Mouse (Mus musculus): ENCODE measurements at regions not wholly inside any gene's neighbourhood (a gene's known extent, or its start where the extent isn't known, plus 50 kb on each side); places are given as distances from the start of the nearest gene placed in this dataset.

DNA sequence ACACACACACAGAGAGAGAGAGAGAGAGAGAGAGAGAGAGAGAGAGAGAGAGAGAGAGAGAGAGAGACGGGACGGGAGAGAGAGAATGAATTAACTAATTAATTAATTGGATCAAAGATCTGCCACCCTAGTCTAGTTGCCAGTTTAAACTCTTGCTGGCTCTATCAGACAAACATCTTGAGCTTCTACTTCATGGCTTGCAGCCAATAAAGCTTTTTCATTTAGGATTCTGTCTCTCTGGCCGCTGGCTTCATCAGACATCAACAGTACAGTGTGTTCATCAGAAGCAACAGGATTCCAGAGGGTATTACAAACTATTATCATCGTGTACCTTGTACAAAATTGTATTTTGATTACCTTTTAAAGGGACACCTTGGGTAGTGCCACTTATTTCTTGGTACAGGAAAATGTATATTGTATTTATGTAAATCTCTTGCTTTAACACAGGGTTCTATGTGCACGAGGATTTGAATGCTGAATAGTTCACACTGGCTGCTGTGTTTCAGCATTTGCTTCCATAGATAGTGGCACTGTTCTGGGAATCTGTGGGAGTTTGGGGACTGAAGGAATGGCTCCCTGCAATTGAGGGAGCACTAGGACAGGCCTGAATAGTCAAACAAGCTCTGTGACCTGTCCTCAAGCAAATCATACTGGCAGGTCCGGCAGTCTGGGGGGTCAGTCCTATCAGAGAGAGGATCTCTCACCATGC is 293.9 kb upstream of the Sphkap start:
- WGBS = 81% methylated on average over 6 of the region's 6 CpGs
- no peak for ATAC-seq (ENCODE audit: low FRiP score, low read depth)

DNA sequence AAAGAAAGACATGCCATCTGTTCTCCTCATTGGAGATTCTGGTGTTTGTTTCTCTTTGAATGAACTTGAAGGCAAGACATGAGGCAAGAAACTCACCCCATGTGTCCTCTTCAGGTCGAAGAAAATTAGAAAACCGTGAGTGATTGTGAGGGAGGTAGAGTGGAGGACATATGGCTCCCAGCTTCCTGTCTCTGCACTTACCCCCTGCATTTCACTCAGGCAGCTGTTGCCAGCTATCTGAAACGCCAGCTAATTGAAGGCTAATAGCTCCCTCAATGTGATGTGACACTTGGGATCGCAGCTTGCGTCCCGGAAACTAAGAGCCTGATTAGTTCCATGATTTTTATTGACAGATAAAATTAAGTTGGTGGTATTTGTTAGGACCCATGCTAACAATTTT is 289.4 kb upstream of the Sphkap start:
- Histone ChIP-seq H3K27ac (replicated peaks) (no peak overlapping the region), H3K4me3 (no peak overlapping the region), H3K9ac (replicated peaks) (no peak overlapping the region), H3K4me2 (replicated peaks) (no peak overlapping the region), H3K4me1 (no peaks in the 10 kb centered on the region), H3K9me3 (no peaks in the 10 kb centered on the region), H3K36me3 (no peaks in the 10 kb centered on the region), H3K27me3 (no peaks in the 10 kb centered on the region)
- 71% methylated on average over 6 of the region's 6 CpGs for WGBS
- no peak for ATAC-seq (ENCODE audit: low FRiP score, low read depth)

More for the DNA sequence above, 293.9 kb upstream of the Sphkap start:
- H3K9me3 ChIP-seq = no peaks in the 10 kb centered on the region
- H3K9ac ChIP-seq (replicated peaks) = no peak overlapping the region
- H3K36me3 ChIP-seq = no peaks in the 10 kb centered on the region
- no peak overlapping the region for H3K4me2 ChIP-seq (replicated peaks)
- H3K4me1 ChIP-seq = no peaks in the 10 kb centered on the region
- no peak overlapping the region for H3K4me3 ChIP-seq
- no peak overlapping the region for H3K27ac ChIP-seq (replicated peaks)
- no peaks in the 10 kb centered on the region for H3K27me3 ChIP-seq

DNA sequence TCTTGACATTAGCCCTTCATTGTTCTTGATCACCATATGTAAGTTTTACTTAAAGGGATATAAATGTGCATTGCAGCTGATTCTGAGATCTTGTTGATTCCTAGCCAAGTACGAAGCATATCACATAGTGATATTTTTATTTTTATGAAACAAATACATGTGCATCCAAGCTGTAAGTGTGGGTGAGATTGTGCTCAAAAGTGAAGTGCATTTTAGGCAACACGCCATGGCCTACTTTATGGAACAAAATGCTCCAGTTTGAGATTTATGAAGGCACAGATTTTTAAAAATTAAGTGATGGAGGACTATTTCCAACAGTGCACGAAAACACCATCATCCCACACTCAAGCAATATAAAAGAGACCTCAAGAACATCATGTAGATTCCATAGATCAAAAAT is 277.2 kb upstream of the Sphkap start:
- WGBS = 83% methylated on average over 3 of the region's 3 CpGs
- no peak overlapping the region for H3K9ac ChIP-seq (replicated peaks)
- no peaks in the 10 kb centered on the region for H3K27me3 ChIP-seq
- no peak overlapping the region for H3K27ac ChIP-seq (replicated peaks)
- no peak overlapping the region for H3K4me2 ChIP-seq (replicated peaks)
- H3K4me1 ChIP-seq = no peaks in the 10 kb centered on the region
- H3K9me3 ChIP-seq = no peaks in the 10 kb centered on the region
- no peak for ATAC-seq (ENCODE audit: low FRiP score, low read depth)
- no peak overlapping the region for H3K4me3 ChIP-seq
- H3K36me3 ChIP-seq = no peaks in the 10 kb centered on the region

DNA sequence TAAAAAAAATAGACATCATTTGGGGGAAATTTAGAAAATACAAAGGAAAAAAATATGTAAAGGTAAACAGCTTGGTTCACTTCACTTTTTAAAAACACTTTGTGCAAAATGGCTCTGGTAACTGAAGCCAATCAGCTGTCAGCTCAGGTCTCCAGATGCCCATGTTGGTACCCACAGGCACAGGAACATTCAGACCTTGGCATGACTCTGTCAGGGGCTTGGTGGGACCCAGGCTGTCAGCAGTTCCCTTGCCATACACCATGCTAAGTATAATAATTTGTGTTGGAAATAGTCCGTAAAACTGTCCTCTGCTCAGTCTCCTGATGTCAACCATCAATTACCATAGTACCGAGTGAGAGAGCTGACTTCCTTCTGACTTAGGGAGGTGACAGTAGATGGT is 257.3 kb upstream of the Sphkap start:
- Histone ChIP-seq H3K36me3 (no peaks in the 10 kb centered on the region), H3K4me2 (replicated peaks) (no peak overlapping the region), H3K4me3 (no peak overlapping the region), H3K9me3 (no peaks in the 10 kb centered on the region), H3K27me3 (no peaks in the 10 kb centered on the region), H3K4me1 (no peaks in the 10 kb centered on the region), H3K9ac (replicated peaks) (no peak overlapping the region), H3K27ac (replicated peaks) (no peak overlapping the region)
- no peak for ATAC-seq (ENCODE audit: low FRiP score, low read depth)
- WGBS = 98% methylated on average over 2 of the region's 2 CpGs

DNA sequence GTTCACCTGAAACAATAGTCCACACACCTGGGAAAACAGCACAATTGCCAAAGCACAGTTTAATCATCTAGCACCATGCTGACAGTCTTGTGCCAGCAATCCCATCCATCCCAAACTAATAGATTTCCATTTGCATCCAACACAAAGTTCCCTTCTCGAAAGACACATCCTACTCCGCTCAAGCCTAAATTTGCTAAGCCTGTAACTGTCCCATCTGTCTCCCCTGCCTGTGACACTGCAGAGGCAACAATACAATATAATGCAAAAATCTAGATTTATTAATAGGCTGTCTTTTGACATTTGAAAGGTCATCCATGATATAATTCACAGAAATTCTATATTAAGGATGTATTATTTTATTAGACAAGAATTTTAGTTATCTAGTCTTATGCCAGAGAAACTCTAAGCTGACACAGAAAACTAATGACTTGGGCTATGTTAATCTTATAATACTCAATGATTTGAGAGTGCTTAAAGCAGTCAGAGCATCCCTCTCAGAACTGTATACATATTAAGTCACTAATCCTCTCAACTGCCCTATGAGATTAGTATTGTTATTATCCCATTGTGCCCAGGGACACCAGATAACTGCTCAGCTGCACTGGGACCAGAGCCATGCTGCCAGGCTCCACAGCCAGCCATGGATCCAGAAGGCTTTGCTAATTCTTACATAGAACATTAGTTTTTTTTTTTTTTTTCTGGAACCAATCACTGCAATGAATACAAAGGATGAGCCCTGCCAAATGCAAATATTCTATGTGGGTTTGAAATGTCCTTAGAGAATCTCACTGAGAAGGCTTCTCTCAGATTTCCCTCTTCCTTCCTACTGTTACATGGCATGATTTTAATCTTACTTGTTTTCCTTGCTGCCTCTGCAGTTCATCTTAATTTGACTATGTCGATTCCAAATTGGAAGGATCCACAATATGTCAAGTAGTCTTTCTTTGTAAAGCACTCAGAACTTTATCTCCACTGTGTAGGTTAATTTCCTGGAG is 254.1 kb upstream of the Sphkap start:
- H3K36me3 ChIP-seq = no peaks in the 10 kb centered on the region
- WGBS = 78% methylated on average over 3 of the region's 3 CpGs
- H3K9me3 ChIP-seq = no peaks in the 10 kb centered on the region
- ATAC-seq (ENCODE audit: low FRiP score, low read depth) = peak; percentile 66; the same call in 1 of the 2 replicates
- no peak overlapping the region for H3K4me2 ChIP-seq (replicated peaks)
- H3K4me3 ChIP-seq = no peak overlapping the region
- no peak overlapping the region for H3K27ac ChIP-seq (replicated peaks)
- H3K9ac ChIP-seq (replicated peaks) = no peak overlapping the region
- no peaks in the 10 kb centered on the region for H3K4me1 ChIP-seq
- no peaks in the 10 kb centered on the region for H3K27me3 ChIP-seq

DNA sequence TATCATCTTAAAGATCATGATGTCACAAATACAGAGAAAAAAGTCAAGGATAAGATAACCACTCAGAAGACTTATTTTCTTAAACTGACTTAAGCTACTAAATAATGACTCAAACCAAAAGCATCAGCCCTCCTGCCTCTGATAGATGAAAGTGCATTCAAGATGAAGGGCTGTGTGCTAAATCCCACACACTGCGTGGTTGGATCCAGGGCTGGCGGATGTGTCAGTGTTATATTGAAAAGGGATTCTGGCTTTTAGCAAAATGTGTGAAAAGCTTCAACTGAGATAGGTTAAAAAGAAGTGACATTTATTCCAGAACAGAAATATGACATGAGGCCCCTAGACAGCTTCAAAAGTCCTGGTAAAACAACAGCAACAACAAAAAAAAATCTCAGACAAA is 245.7 kb upstream of the Sphkap start:
- H3K4me1 ChIP-seq = no peaks in the 10 kb centered on the region
- H3K4me3 ChIP-seq = no peak overlapping the region
- H3K9ac ChIP-seq (replicated peaks) = no peak overlapping the region
- H3K9me3 ChIP-seq = no peaks in the 10 kb centered on the region
- WGBS = 83% methylated on average over 2 of the region's 2 CpGs
- no peaks in the 10 kb centered on the region for H3K36me3 ChIP-seq
- ATAC-seq (ENCODE audit: low FRiP score, low read depth) = no peak
- H3K4me2 ChIP-seq (replicated peaks) = no peak overlapping the region
- no peaks in the 10 kb centered on the region for H3K27me3 ChIP-seq
- no peak overlapping the region for H3K27ac ChIP-seq (replicated peaks)

DNA sequence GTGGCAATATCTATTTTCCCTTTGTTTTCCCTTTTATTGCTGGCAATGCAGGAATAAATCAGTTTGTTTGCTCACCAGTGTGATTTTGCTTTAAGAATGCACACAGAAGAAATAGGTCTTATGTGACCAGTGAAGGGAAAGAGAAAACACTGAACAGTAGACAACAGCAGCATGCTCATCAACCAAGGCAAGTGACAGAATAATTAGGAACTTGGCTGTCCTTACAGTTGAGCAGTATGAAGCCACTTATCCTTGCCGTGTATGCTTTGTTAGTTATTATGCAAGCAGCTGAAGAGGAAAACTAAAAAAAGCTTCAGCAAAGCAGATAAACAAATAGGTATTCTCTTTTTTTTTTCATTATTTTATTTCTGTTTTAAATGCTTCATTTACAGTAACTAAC is 237.6 kb upstream of the Sphkap start:
- no peaks in the 10 kb centered on the region for H3K27me3 ChIP-seq
- H3K36me3 ChIP-seq = no peaks in the 10 kb centered on the region
- H3K27ac ChIP-seq (replicated peaks) = no peak overlapping the region
- ATAC-seq (ENCODE audit: low FRiP score, low read depth) = no peak
- H3K4me1 ChIP-seq = no peaks in the 10 kb centered on the region
- no peaks in the 10 kb centered on the region for H3K9me3 ChIP-seq
- WGBS = 89% methylated on average over 1 of the region's 1 CpGs
- no peak overlapping the region for H3K9ac ChIP-seq (replicated peaks)
- H3K4me3 ChIP-seq = no peak overlapping the region
- H3K4me2 ChIP-seq (replicated peaks) = no peak overlapping the region

DNA sequence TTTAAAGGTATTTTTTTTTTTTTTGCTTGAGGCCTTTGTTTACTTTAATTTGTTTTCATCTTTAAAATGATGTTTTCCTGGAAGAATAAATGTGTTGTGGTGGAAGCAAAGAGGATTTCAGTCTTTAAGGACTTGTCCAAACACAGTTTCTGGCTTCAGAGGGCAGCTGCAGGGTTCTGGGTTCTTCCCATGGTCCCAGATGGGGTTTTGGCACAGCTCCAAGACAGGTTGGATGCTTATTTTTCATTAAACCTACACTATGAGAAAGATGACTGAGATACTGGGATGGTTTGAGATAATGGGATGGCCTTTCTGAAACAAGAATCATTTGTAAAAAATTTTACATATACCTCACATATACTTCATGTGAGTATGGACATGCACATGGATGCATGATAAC is 234.7 kb upstream of the Sphkap start:
- no peaks in the 10 kb centered on the region for H3K9me3 ChIP-seq
- no peak overlapping the region for H3K27ac ChIP-seq (replicated peaks)
- H3K36me3 ChIP-seq = no peaks in the 10 kb centered on the region
- H3K4me3 ChIP-seq = no peak overlapping the region
- no peak overlapping the region for H3K9ac ChIP-seq (replicated peaks)
- no peak for ATAC-seq (ENCODE audit: low FRiP score, low read depth)
- H3K4me2 ChIP-seq (replicated peaks) = no peak overlapping the region
- no peaks in the 10 kb centered on the region for H3K27me3 ChIP-seq
- no peaks in the 10 kb centered on the region for H3K4me1 ChIP-seq

DNA sequence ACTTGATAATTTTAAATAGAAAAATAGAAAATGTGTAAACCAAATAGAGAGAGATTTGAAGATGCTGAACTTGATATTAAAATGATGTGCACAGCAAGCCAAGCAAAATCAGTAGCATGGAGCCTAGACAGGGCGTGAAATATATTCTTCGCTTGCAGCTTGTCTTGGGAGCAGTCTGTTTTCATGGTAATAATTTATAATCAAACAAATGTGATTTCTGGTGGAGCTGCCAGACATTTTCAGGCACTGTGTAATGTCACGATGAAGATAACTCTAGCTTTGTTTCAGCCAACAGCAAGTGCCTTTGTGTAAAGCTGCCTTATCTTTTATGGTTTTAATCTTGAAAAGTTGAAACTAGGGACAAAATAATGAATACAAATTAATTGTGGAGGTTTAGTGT is 228.1 kb upstream of the Sphkap start:
- H3K9ac ChIP-seq (replicated peaks) = no peak overlapping the region
- no peak overlapping the region for H3K4me2 ChIP-seq (replicated peaks)
- H3K4me1 ChIP-seq = peaks cover 9% of the 10 kb centered on the region; the same call in 1 of the 2 replicates
- no peak for ATAC-seq (ENCODE audit: low FRiP score, low read depth)
- H3K27ac ChIP-seq (replicated peaks) = no peak overlapping the region
- no peak overlapping the region for H3K4me3 ChIP-seq
- no peaks in the 10 kb centered on the region for H3K27me3 ChIP-seq
- WGBS = 77% methylated on average over 3 of the region's 3 CpGs
- H3K9me3 ChIP-seq = no peaks in the 10 kb centered on the region
- no peaks in the 10 kb centered on the region for H3K36me3 ChIP-seq

DNA sequence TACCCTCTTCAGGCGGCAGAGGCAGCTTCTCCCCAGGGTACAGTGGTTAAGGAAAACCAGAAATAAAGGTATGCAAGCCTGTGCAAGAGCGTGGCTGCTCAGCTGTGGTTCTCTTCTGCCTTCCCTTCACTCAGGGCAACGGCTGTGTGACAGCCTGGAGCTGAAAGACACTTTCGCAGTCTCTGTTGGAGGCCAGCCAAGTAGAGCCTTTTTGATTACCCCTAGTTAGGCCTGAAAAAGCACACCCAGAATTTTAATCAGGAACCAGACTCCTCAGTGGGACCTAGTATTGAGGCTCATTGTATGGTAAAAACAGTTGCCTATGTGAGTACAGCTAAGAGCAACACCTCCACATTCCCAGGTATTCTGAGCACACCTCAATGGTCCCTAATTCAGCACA is 223.8 kb upstream of the Sphkap start:
- peaks cover 9% of the 10 kb centered on the region; the same call in 1 of the 2 replicates for H3K4me1 ChIP-seq
- H3K4me2 ChIP-seq (replicated peaks) = no peak overlapping the region
- no peaks in the 10 kb centered on the region for H3K9me3 ChIP-seq
- WGBS = 50% methylated on average over 4 of the region's 4 CpGs
- no peaks in the 10 kb centered on the region for H3K27me3 ChIP-seq
- no peaks in the 10 kb centered on the region for H3K36me3 ChIP-seq
- H3K4me3 ChIP-seq = no peak overlapping the region
- H3K9ac ChIP-seq (replicated peaks) = no peak overlapping the region
- peak; percentile 63 for ATAC-seq (ENCODE audit: low FRiP score, low read depth)
- H3K27ac ChIP-seq (replicated peaks) = no peak overlapping the region

DNA sequence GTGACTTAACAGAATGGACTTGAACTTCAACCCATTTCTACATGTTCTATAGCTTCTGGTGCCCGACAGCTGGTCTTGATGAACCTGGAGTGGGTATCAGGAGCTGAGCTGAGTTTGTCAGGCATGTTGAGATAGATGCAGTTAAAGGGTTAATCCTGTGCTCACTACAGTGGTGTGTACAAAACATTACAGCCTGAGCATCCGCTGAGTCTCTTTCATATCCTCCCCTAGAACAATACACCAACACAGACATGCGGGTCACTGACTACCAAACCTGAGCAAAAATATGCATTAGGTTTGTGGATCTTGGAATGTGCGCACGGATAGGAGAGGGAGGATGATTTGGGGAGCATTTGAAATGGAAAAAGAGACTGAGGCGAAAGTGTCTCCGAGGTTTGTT is 223.4 kb upstream of the Sphkap start:
- H3K9me3 ChIP-seq = no peaks in the 10 kb centered on the region
- peaks cover 9% of the 10 kb centered on the region; the same call in 1 of the 2 replicates for H3K4me1 ChIP-seq
- no peaks in the 10 kb centered on the region for H3K36me3 ChIP-seq
- ATAC-seq (ENCODE audit: low FRiP score, low read depth) = peak; percentile 27; the same call in 1 of the 2 replicates
- H3K4me2 ChIP-seq (replicated peaks) = no peak overlapping the region
- no peaks in the 10 kb centered on the region for H3K27me3 ChIP-seq
- H3K4me3 ChIP-seq = no peak overlapping the region
- H3K27ac ChIP-seq (replicated peaks) = no peak overlapping the region
- H3K9ac ChIP-seq (replicated peaks) = no peak overlapping the region
- 78% methylated on average over 7 of the region's 7 CpGs for WGBS

DNA sequence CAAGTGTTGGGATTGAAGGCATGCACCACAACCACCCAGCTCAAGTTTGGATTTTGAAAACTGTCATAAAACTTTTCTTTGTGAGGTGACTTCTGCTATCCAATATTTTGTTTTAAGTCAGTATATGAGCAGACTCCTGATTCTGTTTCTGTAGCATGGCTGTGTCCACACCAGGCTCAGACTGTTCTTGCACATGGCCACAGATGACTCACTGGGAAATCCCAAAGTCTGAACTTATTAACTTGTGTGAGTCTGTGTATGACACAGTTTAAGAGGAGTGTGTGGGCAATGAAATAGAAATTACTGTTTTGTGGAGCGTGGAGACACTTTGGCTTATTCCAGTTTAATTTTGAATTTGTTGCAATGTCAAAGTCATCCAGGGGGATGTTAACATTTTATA is 179.3 kb upstream of the Sphkap start:
- ATAC-seq (ENCODE audit: low FRiP score, low read depth) = no peak
- Histone ChIP-seq H3K4me2 (replicated peaks) (no peak overlapping the region), H3K9me3 (no peaks in the 10 kb centered on the region), H3K4me3 (no peak overlapping the region), H3K4me1 (no peaks in the 10 kb centered on the region), H3K27me3 (no peaks in the 10 kb centered on the region), H3K36me3 (no peaks in the 10 kb centered on the region), H3K27ac (replicated peaks) (no peak overlapping the region), H3K9ac (replicated peaks) (no peak overlapping the region)
- 80% methylated on average over 1 of the region's 1 CpGs for WGBS

Data from midbrain, embryonic 12.5 days (tissue).